Comparison of ENCODE assay signal across 11 mouse cellular contexts in the genomic region with DNA sequence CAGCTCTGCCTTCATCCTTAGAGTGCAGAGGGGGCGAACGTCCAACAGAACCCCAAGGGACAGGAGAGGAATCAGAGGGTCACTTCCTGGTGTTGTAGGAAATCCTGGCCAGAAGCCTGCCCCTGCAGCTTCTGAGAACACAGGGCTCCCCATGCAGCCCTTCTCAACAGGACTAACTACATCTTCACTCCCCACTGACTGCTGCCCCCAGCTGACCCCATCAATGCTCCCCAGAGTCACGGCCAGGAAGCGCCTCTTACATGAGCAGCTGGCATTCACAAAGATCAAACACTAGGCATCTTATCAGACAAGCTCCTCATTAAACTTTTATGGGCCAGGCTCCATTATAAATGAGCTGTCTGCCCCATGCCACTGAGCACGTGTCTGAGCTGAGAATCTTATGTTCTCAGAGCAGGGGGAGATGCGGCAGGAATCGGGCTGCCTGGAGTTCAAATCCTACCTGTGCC.
DNase-seq lines count a peak whose midpoint lies in the region; ATAC-seq lines count a peak whose summit lies in the region.
"Had no signal": no experiment of that assay in that cellular context is flagged by ENCODE, and none has a peak within 500 bp of the region (broad histone marks: within the 10 kb centered on the region; RNA-seq: fewer than 3 reads in every experiment).

No protein-coding gene starts in this region.

- H3K4me1 ChIP-seq in hindbrain, embryonic 10.5 days (replicated peaks) = peaks cover 14% of the 10 kb centered on the region; the same call in 1 of the 2 replicates
- no peaks in the 10 kb centered on the region for H3K4me1 ChIP-seq in hindbrain, embryonic 16.5 days (ENCODE audit: control insufficient read depth, insufficient read depth, low read depth, low read length)
- peaks cover 37% of the 10 kb centered on the region for H3K4me1 ChIP-seq in embryonic facial prominence, embryonic 10.5 days
- peaks cover 7% of the 10 kb centered on the region; the same call in 1 of the 2 replicates for H3K4me1 ChIP-seq in midbrain, embryonic 13.5 days (replicated peaks)

- WGBS in hindbrain, embryonic 10.5 days = 60% methylated on average over 7 of the region's 7 CpGs
- 40% methylated on average over 7 of the region's 7 CpGs for WGBS in hindbrain, embryonic 16.5 days
- 54% methylated on average over 7 of the region's 7 CpGs for WGBS in embryonic facial prominence, embryonic 10.5 days
- WGBS in midbrain, embryonic 13.5 days = 41% methylated on average over 7 of the region's 7 CpGs

- peaks cover 73% of the 10 kb centered on the region for H3K36me3 ChIP-seq in hindbrain, embryonic 10.5 days
- H3K36me3 ChIP-seq in hindbrain, embryonic 16.5 days (ENCODE audit: control insufficient read depth, insufficient read depth, low read length) = no peaks in the 10 kb centered on the region
- peaks cover 94% of the 10 kb centered on the region for H3K36me3 ChIP-seq in embryonic facial prominence, embryonic 10.5 days (replicated peaks)
- H3K36me3 ChIP-seq in midbrain, embryonic 13.5 days = 0 out of 2 replicates have a peak, but pooled peaks cover 3% of the 10 kb centered on the region

- H3K27me3 ChIP-seq in hindbrain, embryonic 10.5 days (ENCODE audit: insufficient read depth, poor library complexity, severe bottlenecking) = no peaks in the 10 kb centered on the region
- no peaks in the 10 kb centered on the region for H3K27me3 ChIP-seq in hindbrain, embryonic 16.5 days (replicated peaks; ENCODE audit: control insufficient read depth, insufficient read depth, low read length)
- H3K27me3 ChIP-seq in embryonic facial prominence, embryonic 10.5 days (replicated peaks; ENCODE audit: low read depth, poor library complexity, severe bottlenecking) = no peaks in the 10 kb centered on the region
- H3K27me3 ChIP-seq in midbrain, embryonic 13.5 days = no peaks in the 10 kb centered on the region

- no peak overlapping the region for H3K4me2 ChIP-seq in hindbrain, embryonic 16.5 days (ENCODE audit: low read length)
- H3K4me2 ChIP-seq in midbrain, embryonic 13.5 days (replicated peaks) = no peak overlapping the region

- H3K27ac ChIP-seq in hindbrain, embryonic 10.5 days = no peak overlapping the region
- H3K27ac ChIP-seq in hindbrain, embryonic 16.5 days (ENCODE audit: low read depth, low read length) = no peak overlapping the region
- no peak overlapping the region for H3K27ac ChIP-seq in embryonic facial prominence, embryonic 10.5 days (replicated peaks)
- H3K27ac ChIP-seq in midbrain, embryonic 13.5 days = no peak overlapping the region

- no peak overlapping the region for H3K9ac ChIP-seq in hindbrain, embryonic 16.5 days (ENCODE audit: low read depth, low read length)
- no peak overlapping the region for H3K9ac ChIP-seq in midbrain, embryonic 13.5 days (replicated peaks)

- no peaks in the 10 kb centered on the region for H3K9me3 ChIP-seq in hindbrain, embryonic 10.5 days
- H3K9me3 ChIP-seq in hindbrain, embryonic 16.5 days (ENCODE audit: control insufficient read depth, low read length) = no peaks in the 10 kb centered on the region
- no peaks in the 10 kb centered on the region for H3K9me3 ChIP-seq in embryonic facial prominence, embryonic 10.5 days
- H3K9me3 ChIP-seq in midbrain, embryonic 13.5 days = no peaks in the 10 kb centered on the region

- DNase-seq in hindbrain, embryonic 10.5 days (ENCODE audit: low spot score) = peak; percentile 40
- peak; percentile 28 for DNase-seq in embryonic facial prominence, embryonic 10.5 days (ENCODE audit: low spot score)
- peak; percentile 10 to 21 for DNase-seq in kidney, adult 8-10 months
- DNase-seq in liver = no peak
- DNase-seq in layer of hippocampus, postnatal 36 days = no peak
- DNase-seq in frontal cortex, postnatal 14 days (ENCODE audit: low spot score in 2 of 2) = no peak
- DNase-seq: cerebellum, postnatal 10 days; gastrocnemius, postnatal 25 days; left cerebral cortex, postnatal 4 days had no signal

- H3K4me3 ChIP-seq in hindbrain, embryonic 10.5 days = no peak overlapping the region
- no peak overlapping the region for H3K4me3 ChIP-seq in hindbrain, embryonic 16.5 days (ENCODE audit: low read length)
- H3K4me3 ChIP-seq in embryonic facial prominence, embryonic 10.5 days = no peak overlapping the region
- H3K4me3 ChIP-seq in midbrain, embryonic 13.5 days (replicated peaks) = no peak overlapping the region

- no peak for ATAC-seq in hindbrain, embryonic 16.5 days
- peak; percentile 65 for ATAC-seq in midbrain, embryonic 13.5 days

Comparison
In these comparisons a context has a peak if more than half of its experiments do, and no peak if none do; other contexts are left out.
1. DNase-seq: peak in hindbrain, embryonic 10.5 days (single experiment), embryonic facial prominence, embryonic 10.5 days (single experiment) and kidney, adult 8-10 months (2 of 2); none in liver (single experiment), layer of hippocampus, postnatal 36 days (0 of 2) and frontal cortex, postnatal 14 days (0 of 2).